Comparison of ENCODE assay signal across 8 mouse cellular contexts in genomic region chr3:15194362-15194761, GRCm38 (mm10).
DNase-seq lines count a peak whose midpoint lies in the region; ATAC-seq and TF ChIP-seq lines count a peak whose summit lies in the region.

No protein-coding gene starts in this region.

- dilution Hi-C loops in CH12.LX (cut with MboI; ENCODE audit: extremely low pct_ligation_motif_present, extremely low pct_unique_long_range_greater_than_20kb, low sequenced_read_pairs) = no loop called here

- DNase-seq in CH12.LX (ENCODE audit: extremely low read depth) = peak; percentile 86
- DNase-seq in brain, adult 2 months (ENCODE audit: low read depth, low spot score) = peak; percentile 96
- DNase-seq in layer of hippocampus, adult 2 months (ENCODE audit: low spot score in 2 of 2) = peak; percentile 78 to 82
- peak; percentile 15 for DNase-seq in ovary, adult 18-20 months (ENCODE audit: low spot score)
- DNase-seq in thymus, adult 2 months = peak; percentile 74

- no peak overlapping the region; the same call in 1 of the 2 replicates for H3K9ac ChIP-seq in CH12.LX (ENCODE audit: insufficient read depth, low read depth)
- no peak overlapping the region for H3K9ac ChIP-seq in lung, embryonic 15.5 days

- TF ChIP-seq POLR2A in CH12.LX (IDR thresholded peaks at IDR 0.05; ENCODE audit: low read depth, low read length) = no peak
- no peak for TF ChIP-seq POLR2A in thymus, adult 2 months (IDR thresholded peaks at IDR 0.05; ENCODE audit: control insufficient read depth, extremely low read depth, insufficient read depth, low read length, poor library complexity)

- no peaks in the 10 kb centered on the region for H3K9me3 ChIP-seq in CH12.LX (replicated peaks; ENCODE audit: low read length)
- H3K9me3 ChIP-seq in lung, embryonic 15.5 days = no peaks in the 10 kb centered on the region

- no peaks in the 10 kb centered on the region for H3K27me3 ChIP-seq in CH12.LX (replicated peaks)
- H3K27me3 ChIP-seq in lung, embryonic 15.5 days = no peaks in the 10 kb centered on the region
- no peaks in the 10 kb centered on the region for H3K27me3 ChIP-seq in thymus, adult 2 months (ENCODE audit: control insufficient read depth, insufficient read depth, low read length)

- no peak for TF ChIP-seq EP300 in CH12.LX (IDR thresholded peaks at IDR 0.05; ENCODE audit: low read length)

- in situ Hi-C loops in CH12.LX (cut with MboI; ENCODE audit: low pct_ligation_motif_present, low pct_unique_long_range_greater_than_20kb, low sequenced_read_pairs) = no loop called here

- H3K36me3 ChIP-seq in CH12.LX (replicated peaks in 1 of 2; ENCODE audit: control insufficient read depth in 1 of 2, insufficient read depth in 1 of 2, low read length in 1 of 2) = no peaks in the 10 kb centered on the region
- H3K36me3 ChIP-seq in lung, embryonic 15.5 days = no peaks in the 10 kb centered on the region
- H3K36me3 ChIP-seq in thymus, adult 2 months (ENCODE audit: control insufficient read depth, insufficient read depth, low read length) = no peaks in the 10 kb centered on the region

- H3K4me2 ChIP-seq in CH12.LX (ENCODE audit: insufficient read depth, low read depth, poor library complexity, severe bottlenecking) = no peak overlapping the region; the same call in 1 of the 2 replicates
- H3K4me2 ChIP-seq in lung, embryonic 15.5 days = no peak overlapping the region

- peaks cover 8 to 26% of the 10 kb centered on the region in 2 experiments; a peak in 3 of 4 replicates for H3K4me1 ChIP-seq in CH12.LX (ENCODE audit: control insufficient read depth in 1 of 2, insufficient read depth in 2 of 2)
- H3K4me1 ChIP-seq in lung, embryonic 15.5 days = no peaks in the 10 kb centered on the region
- H3K4me1 ChIP-seq in thymus, adult 2 months (replicated peaks; ENCODE audit: control insufficient read depth, insufficient read depth, low read length) = no peaks in the 10 kb centered on the region

- H3K27ac ChIP-seq in CH12.LX (ENCODE audit: insufficient read depth, low read depth) = no peak overlapping the region
- peak overlapping the region; percentile 73 for H3K27ac ChIP-seq in layer of hippocampus, adult 2 months
- no peak overlapping the region for H3K27ac ChIP-seq in lung, embryonic 15.5 days
- no peak overlapping the region for H3K27ac ChIP-seq in thymus, adult 2 months (ENCODE audit: control insufficient read depth, insufficient read depth, low read length)

- no peak; the same call in none of the 2 replicates for TF ChIP-seq RAD21 in CH12.LX (IDR thresholded peaks at IDR 0.05; ENCODE audit: low read depth, low read length)

- no peak overlapping the region for H3K4me3 ChIP-seq in CH12.LX (replicated peaks in 1 of 3; ENCODE audit: low read depth in 2 of 3, low read length in 2 of 3, poor library complexity in 1 of 3)
- H3K4me3 ChIP-seq in layer of hippocampus, adult 2 months = no peak overlapping the region
- H3K4me3 ChIP-seq in lung, embryonic 15.5 days = no peak overlapping the region
- H3K4me3 ChIP-seq in thymus, adult 2 months (ENCODE audit: control insufficient read depth, insufficient read depth, low read length) = no peak overlapping the region

- peak; percentile 65; the same call in 1 of the 2 replicates for ATAC-seq in erythroblast, adult 5-6 weeks (replicated peaks; ENCODE audit: low FRiP score, poor library complexity, severe bottlenecking)
- peak; percentile 81 to 91 for ATAC-seq in hematopoietic stem cell, adult 5-6 weeks (replicated peaks in 1 of 2; ENCODE audit: insufficient read depth in 1 of 2, low FRiP score in 2 of 2, low TSS enrichment in 1 of 2, low read depth in 1 of 2, poor library complexity in 2 of 2, severe bottlenecking in 2 of 2)
- ATAC-seq in lung, embryonic 15.5 days (ENCODE audit: borderline replicate concordance, extremely low read depth, low FRiP score, low TSS enrichment) = peak; percentile 79; the same call in 1 of the 2 replicates

- TF ChIP-seq CTCF in CH12.LX (conservative IDR thresholded peaks at IDR 0.05 in 1 of 2, IDR thresholded peaks at IDR 0.05 in 1 of 2; ENCODE audit: low read depth in 2 of 2, low read length in 2 of 2) = peak; percentile 57 to 98
- peak; percentile 91 for TF ChIP-seq CTCF in layer of hippocampus, adult 2 months (conservative IDR thresholded peaks at IDR 0.05)
- TF ChIP-seq CTCF in thymus, adult 2 months (IDR thresholded peaks at IDR 0.05; ENCODE audit: borderline replicate concordance, control insufficient read depth, extremely low read depth, insufficient read depth, low read length, poor library complexity) = no peak

- H3K79me2 ChIP-seq in CH12.LX (replicated peaks; ENCODE audit: control insufficient read depth, extremely low read depth, insufficient read depth, poor library complexity, severe bottlenecking) = no peaks in the 10 kb centered on the region

- 1% methylated on average over 7 of the region's 7 CpGs for WGBS in lung, embryonic 15.5 days
- 4% methylated on average over 7 of the region's 7 CpGs for WGBS in thymus, adult 2 months

TF ChIP-seq in CH12.LX, 34 proteins besides CTCF, POLR2A, EP300 and RAD21:
- TF ChIP-seq TCF12 (IDR thresholded peaks at IDR 0.05; ENCODE audit: low read depth, low read length) = no peak
- TF ChIP-seq NELFE (IDR thresholded peaks at IDR 0.05; ENCODE audit: low read depth, low read length) = 0 out of 2 replicates have a peak, but pooled peaks have one; percentile 3
- no peak for TF ChIP-seq USF2 (conservative IDR thresholded peaks at IDR 0.05; ENCODE audit: low read depth, low read length)
- TF ChIP-seq MAZ (IDR thresholded peaks at IDR 0.05; ENCODE audit: low read depth, low read length) = no peak
- TF ChIP-seq MXI1 (IDR thresholded peaks at IDR 0.05; ENCODE audit: low read depth, low read length) = no peak
- TF ChIP-seq ETS1 (conservative IDR thresholded peaks at IDR 0.05; ENCODE audit: low read depth, low read length) = no peak
- no peak for TF ChIP-seq MEF2A (IDR thresholded peaks at IDR 0.05; ENCODE audit: borderline replicate concordance, low read depth, low read length)
- 0 out of 2 replicates have a peak, but pooled peaks have one; percentile 14 for TF ChIP-seq JUND (conservative IDR thresholded peaks at IDR 0.05; ENCODE audit: low read depth, low read length)
- no peak for TF ChIP-seq NRF1 (IDR thresholded peaks at IDR 0.05; ENCODE audit: low read depth, low read length)
- TF ChIP-seq ZC3H11A (IDR thresholded peaks at IDR 0.05; ENCODE audit: low read depth, low read length) = peak; percentile 98
- TF ChIP-seq MAX (IDR thresholded peaks at IDR 0.05; ENCODE audit: low read length) = no peak
- peak; percentile 100 for TF ChIP-seq SMC3 (IDR thresholded peaks at IDR 0.05; ENCODE audit: low read depth, low read length)
- no peak for TF ChIP-seq MYC (IDR thresholded peaks at IDR 0.05; ENCODE audit: low read depth, low read length)

Comparison
In these comparisons a context has a peak if more than half of its experiments do, and no peak if none do; other contexts are left out.
1. DNase-seq: peak in every context shown above with its lines; median percentile 96 in brain, adult 2 months; 86 in CH12.LX; 80 in layer of hippocampus, adult 2 months; 74 in thymus, adult 2 months; 15 in ovary, adult 18-20 months.